Mouse (Mus musculus): ENCODE measurements at regions not wholly inside any gene's neighbourhood (a gene's known extent, or its start where the extent isn't known, plus 50 kb on each side); places are given as distances from the start of the nearest gene placed in this dataset.

DNA sequence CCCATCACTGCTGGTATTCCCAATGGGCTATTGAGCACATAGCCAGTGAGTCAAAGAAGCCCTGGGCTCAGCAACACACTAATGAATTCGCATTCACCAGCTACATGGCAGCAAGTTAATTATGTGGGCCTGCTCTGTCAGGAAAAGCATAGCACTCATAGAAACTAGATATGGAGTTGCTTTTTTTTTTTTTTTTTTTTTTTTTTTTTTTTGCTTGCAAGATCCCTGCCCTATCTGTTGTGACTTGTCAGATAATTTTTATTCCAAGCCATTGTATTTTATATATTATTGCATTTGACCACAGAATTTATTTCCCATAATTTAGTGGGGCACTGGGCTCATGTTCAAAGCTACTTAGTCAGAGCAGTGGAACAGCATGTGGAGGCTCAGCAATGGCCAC, 131.2 kb upstream of the Fbxo11 start:
- TF ChIP-seq POLR2A (IDR thresholded peaks at IDR 0.05; ENCODE audit: insufficient read depth, low read depth, low read length) (no peak), CTCF (IDR thresholded peaks at IDR 0.05; ENCODE audit: insufficient read depth, low read depth, low read length) (no peak)

Data from olfactory bulb, adult 2 months (tissue).